Mouse (Mus musculus) heart, adult 2 months (tissue): Measurements from ENCODE around the gene Bcl3. TPM values are rescaled to one million over a fixed set of nuclear protein-coding genes. Genes with fewer than 3 reads are reported as not detected.

Experiments used
- DNase-seq, 2 experiments: peaks; one replicate each; pipeline ENCODE4 v3.0.0; 2021
- H3K27ac ChIP-seq: fragments of 200-600 bp; 2 replicates; pipeline ENCODE4 v1.8.1; 2022
- H3K27me3 ChIP-seq: fragments of 200-500 bp; 2 replicates; pipeline ENCODE4 v1.6.1; 2012; ENCODE audit warnings: mild to moderate bottlenecking, low read length, inconsistent platforms, mixed read lengths; ENCODE audit not compliant: control insufficient read depth, insufficient read depth
- H3K36me3 ChIP-seq: fragments of 200-500 bp; 2 replicates; pipeline ENCODE4 v1.6.1; 2012; ENCODE audit warnings: low read length, inconsistent platforms; ENCODE audit not compliant: control insufficient read depth, insufficient read depth
- H3K4me1 ChIP-seq: fragments of 200-500 bp; 2 replicates; pipeline ENCODE4 v1.6.1; 2011; ENCODE audit warnings: low read length; ENCODE audit not compliant: control insufficient read depth, insufficient read depth
- H3K4me3 ChIP-seq: fragments of 200-600 bp; 2 replicates; pipeline ENCODE4 v1.8.1; 2022
- H3K79me2 ChIP-seq: fragments of 200-500 bp; replicated peaks from 2 replicates; pipeline ENCODE4 v1.6.1; 2012; ENCODE audit warnings: mild to moderate bottlenecking, inconsistent platforms, low read length, moderate library complexity, mixed read lengths; ENCODE audit not compliant: control insufficient read depth, insufficient read depth
- H3K9ac ChIP-seq: fragments of 200-500 bp; 2 replicates; pipeline ENCODE4 v1.6.1; 2012; ENCODE audit warnings: low read depth, mild to moderate bottlenecking, control low read depth, inconsistent platforms, low read length, mixed read lengths
- CTCF ChIP-seq: fragments of 200-600 bp; IDR thresholded peaks from 2 replicates; pipeline ENCODE4 v1.8.1; 2022; ENCODE audit warnings: antibody characterized with exemption, mild to moderate bottlenecking, moderate library complexity
- EP300 ChIP-seq: fragments of 200-500 bp; IDR thresholded peaks from 2 replicates; pipeline ENCODE4 v1.6.1; 2011; ENCODE audit warnings: low read depth, low read length, control low read depth; ENCODE audit not compliant: insufficient read depth
- POLR2A ChIP-seq: fragments of 200-500 bp; IDR thresholded peaks from 2 replicates; pipeline ENCODE4 v1.6.1; 2011; ENCODE audit warnings: mild to moderate bottlenecking, low read depth, low read length, control low read depth; ENCODE audit not compliant: insufficient read depth
- WGBS: fragments of 180-500 bp; shearing (Covaris S2); methylation state at CpG from one replicate; pipeline ENCODE4 v1.1.7; 2018; 5-methylcytosine and 5-hydroxymethylcytosine counted together
- intact Hi-C: fragments of 180-260 bp; cut with DNase I; formaldehyde crosslinking; loops from one replicate; pipeline ENCODE4 v1.15.1; 2025
- polyA plus RNA-seq: library from polyadenylated mRNA; depleted of rRNA; stranded (reverse); fragments of >200 nt; gene quantifications from 2 replicates; pipeline ENCODE4 v1.2.3, GENCODE M21; 2012
- total RNA-seq, 2 experiments: library from RNA; stranded (reverse); gene quantifications; 2 replicates each; pipeline ENCODE4 v1.2.3; 2021

Gene Bcl3
- total and polyA plus RNA-seq, 3 experiments: 3.5 to 11.9 (median 6.1) TPM

DNA sequence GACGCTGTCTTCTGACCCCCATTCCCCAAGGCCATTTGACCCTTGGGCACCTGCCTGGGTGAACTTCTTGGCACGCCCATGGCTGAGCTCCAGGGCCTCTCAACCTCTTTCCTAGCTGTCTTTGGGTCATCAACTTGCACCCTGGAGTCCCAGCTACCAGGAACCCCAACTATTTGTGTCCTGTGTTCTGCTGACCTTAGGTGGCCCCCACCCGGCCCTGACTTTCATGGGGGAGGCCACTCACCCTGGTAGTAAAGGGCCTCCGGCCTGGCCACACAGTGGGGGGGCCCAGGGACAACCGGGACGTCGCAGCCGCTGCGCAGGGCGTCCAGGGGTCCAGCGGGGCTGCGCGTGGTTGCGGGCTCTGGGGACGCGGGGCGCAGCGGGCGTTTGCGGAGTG, 377 bp downstream of the Bcl3 start:
- no peaks in the 10 kb centered on the region for H3K27me3 ChIP-seq
- peak overlapping the region; percentile 99 for H3K9ac ChIP-seq
- peaks cover 17% of the 10 kb centered on the region for H3K4me1 ChIP-seq
- peak overlapping the region; percentile 76 for H3K27ac ChIP-seq
- H3K79me2 ChIP-seq: no peaks in the 10 kb centered on the region
- DNase-seq: no peak
- 14% methylated on average over 20 of the region's 20 CpGs for WGBS
- H3K36me3 ChIP-seq: no peaks in the 10 kb centered on the region
- no peak for TF ChIP-seq POLR2A
- TF ChIP-seq EP300: no peak
- TF ChIP-seq CTCF: no peak
- intact Hi-C loops: no loop called here
- peak overlapping the region; percentile 67 for H3K4me3 ChIP-seq

DNA sequence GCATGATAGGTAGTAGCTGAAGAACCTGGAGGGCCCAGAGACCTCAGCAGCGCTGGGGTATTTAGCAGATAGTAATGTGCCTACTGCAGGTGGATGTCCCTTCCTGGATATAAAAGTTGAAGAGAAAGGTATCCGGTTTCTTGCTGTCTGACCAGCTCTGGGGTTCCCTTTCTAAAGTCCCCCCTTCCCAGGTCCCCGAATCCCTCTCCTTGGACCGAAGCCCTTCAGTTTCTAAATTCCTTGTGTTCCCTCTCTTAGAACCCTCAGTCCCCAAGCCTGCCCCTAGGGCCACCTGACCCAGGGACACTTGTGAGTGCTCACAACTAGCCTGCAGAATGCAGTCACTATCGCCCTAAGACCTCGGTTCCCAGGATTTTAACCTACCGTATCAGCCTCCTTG, 937 bp downstream of the Bcl3 start:
- no peaks in the 10 kb centered on the region for H3K27me3 ChIP-seq
- H3K79me2 ChIP-seq: no peaks in the 10 kb centered on the region
- peak overlapping the region; percentile 99 for H3K9ac ChIP-seq
- TF ChIP-seq POLR2A (no peak), CTCF (no peak), EP300 (no peak)
- no peaks in the 10 kb centered on the region for H3K36me3 ChIP-seq
- intact Hi-C loops: no loop called here
- peak overlapping the region; percentile 67; the same call in 1 of the 2 replicates for H3K4me3 ChIP-seq
- no peak for DNase-seq
- H3K4me1 ChIP-seq: peaks cover 20% of the 10 kb centered on the region
- peak overlapping the region; percentile 76 for H3K27ac ChIP-seq
- WGBS: 91% methylated on average over 7 of the region's 7 CpGs

DNA sequence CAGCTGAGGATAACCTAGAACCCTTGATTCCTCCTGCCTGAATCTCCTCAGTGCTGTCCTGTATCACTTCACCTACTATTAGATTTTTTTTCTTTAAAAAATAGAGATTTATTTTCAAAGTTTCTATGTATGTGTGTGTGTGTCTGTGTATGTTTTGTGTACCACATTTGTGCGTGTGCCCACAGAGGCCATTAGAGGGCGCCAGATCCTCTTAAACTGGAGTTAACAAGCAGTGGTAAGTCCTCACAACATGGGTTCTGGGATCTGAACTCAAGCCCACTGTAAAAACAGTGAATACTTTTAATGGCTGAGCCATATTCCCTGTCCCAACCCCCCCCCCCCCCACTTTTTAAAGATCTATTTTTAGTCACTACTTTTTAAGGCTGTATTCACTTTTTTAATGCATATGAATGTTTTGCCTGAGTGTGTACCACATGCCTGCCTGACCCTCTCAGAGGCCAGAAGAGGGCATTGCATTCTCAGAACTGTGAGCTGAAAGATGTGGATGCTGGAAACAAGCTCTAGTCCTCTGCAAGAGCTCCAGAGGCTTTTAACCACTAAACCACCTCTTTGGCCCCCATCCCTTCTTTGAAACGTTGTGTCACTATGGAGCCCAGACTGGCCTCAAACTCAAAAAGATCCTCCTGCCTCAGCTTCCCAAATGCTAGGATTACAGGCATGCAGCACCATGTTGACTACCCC, 2.1 kb downstream of the Bcl3 start:
- TF ChIP-seq EP300 (no peak), CTCF (peak; percentile 42)
- Histone ChIP-seq H3K27me3 (no peaks in the 10 kb centered on the region), H3K4me3 (no peak overlapping the region), H3K36me3 (no peaks in the 10 kb centered on the region), H3K27ac (no peak overlapping the region), H3K9ac (no peak overlapping the region), H3K4me1 (peaks cover 23% of the 10 kb centered on the region), H3K79me2 (no peaks in the 10 kb centered on the region)
- intact Hi-C loops: no loop called here
- WGBS: 79% methylated on average over 3 of the region's 3 CpGs
- DNase-seq: no peak

DNA sequence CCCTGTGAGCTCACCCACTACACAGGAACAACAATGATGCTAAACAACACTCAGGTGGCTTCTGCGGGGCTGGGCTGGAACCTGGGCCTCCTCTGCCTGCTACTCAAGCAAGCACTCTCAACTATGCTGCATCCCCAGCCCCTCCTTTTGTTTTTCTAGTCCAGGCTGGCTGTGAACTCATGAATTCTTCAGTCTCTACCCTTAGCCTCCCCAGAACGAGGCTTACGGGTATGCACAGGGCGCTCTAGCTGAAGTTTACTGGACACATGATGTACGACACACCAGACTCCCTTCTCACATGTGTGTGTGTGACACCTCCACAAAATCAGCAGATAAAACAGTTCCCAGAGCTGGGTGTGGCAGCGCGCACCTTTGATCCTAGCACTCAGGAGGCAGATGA, 3.7 kb downstream of the Bcl3 start:
- Histone ChIP-seq H3K27me3 (no peaks in the 10 kb centered on the region), H3K27ac (no peak overlapping the region), H3K79me2 (no peaks in the 10 kb centered on the region), H3K36me3 (no peaks in the 10 kb centered on the region), H3K4me1 (peaks cover 17% of the 10 kb centered on the region), H3K4me3 (no peak overlapping the region), H3K9ac (no peak overlapping the region)
- TF ChIP-seq CTCF (no peak), EP300 (no peak), POLR2A (no peak)
- intact Hi-C loops: no loop called here
- 92% methylated on average over 7 of the region's 7 CpGs for WGBS
- DNase-seq: no peak

DNA sequence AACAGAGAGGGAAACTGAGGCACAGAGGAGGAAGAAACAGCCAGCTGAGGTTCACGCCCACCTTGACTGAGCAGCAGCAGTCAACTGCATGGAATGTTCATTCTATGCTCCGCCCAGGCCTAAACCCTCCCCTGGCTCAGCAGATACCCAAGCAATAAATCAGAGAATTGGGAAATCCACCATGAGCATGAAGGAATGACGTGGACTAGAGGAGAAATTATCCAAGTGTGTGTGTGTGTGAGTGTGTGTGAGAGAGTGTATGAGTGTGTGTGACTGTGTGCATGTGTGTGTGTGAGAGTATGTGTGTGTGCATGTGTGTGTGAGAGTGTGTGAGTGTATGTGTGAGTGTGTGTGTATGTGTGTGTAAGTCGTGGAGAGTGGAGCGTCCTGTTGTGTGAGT, 4.1 kb downstream of the Bcl3 start:
- H3K27me3 ChIP-seq: no peaks in the 10 kb centered on the region
- H3K4me3 ChIP-seq: no peak overlapping the region
- peaks cover 12% of the 10 kb centered on the region for H3K4me1 ChIP-seq
- no peak overlapping the region for H3K27ac ChIP-seq
- no peak overlapping the region for H3K9ac ChIP-seq
- no peak for DNase-seq
- 91% methylated on average over 5 of the region's 5 CpGs for WGBS
- H3K36me3 ChIP-seq: no peaks in the 10 kb centered on the region
- intact Hi-C loops: no loop called here
- no peaks in the 10 kb centered on the region for H3K79me2 ChIP-seq
- TF ChIP-seq EP300: no peak
- no peak for TF ChIP-seq CTCF
- no peak for TF ChIP-seq POLR2A

DNA sequence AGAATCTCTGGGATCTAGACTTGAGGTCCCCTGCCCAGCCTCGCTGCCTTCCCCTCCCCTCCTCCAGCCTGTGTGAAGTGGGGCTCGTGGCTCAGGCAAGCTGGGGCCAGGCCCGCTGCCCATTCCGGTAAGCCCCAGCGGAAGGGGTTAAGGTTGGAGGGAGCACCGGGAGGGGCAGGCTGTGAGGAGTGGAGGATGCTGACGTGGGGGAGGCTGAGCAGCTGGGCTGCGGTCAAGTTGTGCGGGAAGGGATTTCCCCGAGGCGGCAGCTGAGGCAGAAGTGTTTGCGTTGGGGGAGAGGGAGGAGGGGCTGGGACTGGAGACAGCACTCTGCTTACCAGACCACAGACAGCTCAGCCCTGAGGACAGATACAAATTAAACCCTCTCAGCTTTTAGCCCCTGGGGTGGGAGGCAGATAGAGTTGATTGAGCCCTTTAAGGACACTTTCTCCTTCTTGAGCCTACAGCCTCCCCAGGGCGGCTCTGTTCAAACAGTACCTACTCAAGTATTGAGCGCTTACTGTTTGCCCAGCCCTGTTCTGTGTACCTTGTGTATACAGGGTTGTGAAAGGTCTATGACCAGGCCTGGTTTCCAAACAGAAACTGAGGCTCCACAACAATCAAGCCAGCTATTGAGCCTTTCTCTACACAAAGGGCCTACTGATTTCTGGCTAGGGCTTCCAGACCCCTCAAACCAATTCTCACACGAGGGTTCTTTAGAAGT, 5.0 kb downstream of the Bcl3 start:
- Histone ChIP-seq H3K27me3 (no peaks in the 10 kb centered on the region), H3K27ac (peak overlapping the region; percentile 86), H3K79me2 (no peaks in the 10 kb centered on the region), H3K9ac (peak overlapping the region; percentile 49), H3K4me3 (peak overlapping the region; percentile 7; the same call in 1 of the 2 replicates), H3K36me3 (no peaks in the 10 kb centered on the region), H3K4me1 (peaks cover 10% of the 10 kb centered on the region)
- no peak for TF ChIP-seq EP300
- no peak for TF ChIP-seq CTCF
- TF ChIP-seq POLR2A: 0 out of 2 replicates have a peak, but pooled peaks have one; percentile 20
- DNase-seq: peak; percentile 71 to 87
- 25% methylated on average over 15 of the region's 15 CpGs for WGBS
- intact Hi-C loops: no loop called here
